Mouse (Mus musculus): ENCODE measurements around the gene Mst1. TPM values are rescaled to one million over a fixed set of nuclear protein-coding genes. Genes with fewer than 3 reads are reported as not detected.

Mst1 gene
- polyA plus RNA-seq, 1 experiment from 2014 or later = 1.8 TPM

DNA sequence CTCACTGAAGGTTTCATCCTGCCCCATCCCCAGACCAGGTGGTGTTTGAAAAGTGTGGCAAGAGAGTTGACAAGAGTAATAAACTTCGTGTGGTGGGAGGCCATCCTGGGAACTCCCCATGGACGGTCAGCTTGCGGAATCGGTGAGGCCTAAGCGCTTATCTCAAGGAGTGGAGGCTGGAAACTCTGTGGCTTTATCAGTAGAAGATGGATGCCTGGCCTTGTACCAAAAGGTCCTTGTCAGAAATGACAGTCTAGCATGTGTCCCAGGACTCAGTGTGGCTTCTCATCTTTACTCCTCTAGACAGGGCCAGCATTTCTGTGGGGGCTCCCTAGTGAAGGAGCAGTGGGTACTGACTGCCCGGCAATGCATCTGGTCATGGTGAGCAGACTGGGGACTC is 3.3 kb downstream of the Mst1 start:
- 39% methylated on average over 6 of the region's 6 CpGs for WGBS (ENCODE audit: insufficient replicate concordance)
- no peak overlapping the region for H3K9ac ChIP-seq (ENCODE audit: low read depth, low read length)
- peak overlapping the region; percentile 70; the same call in 1 of the 2 replicates for H3K27ac ChIP-seq (ENCODE audit: low read depth, low read length)
- no peak for ATAC-seq (replicated peaks; ENCODE audit: insufficient number of reproducible peaks, low FRiP score, low TSS enrichment)
- H3K4me1 ChIP-seq (ENCODE audit: control insufficient read depth, insufficient read depth, low read length) = peaks cover 9% of the 10 kb centered on the region; the same call in 1 of the 2 replicates
- H3K36me3 ChIP-seq (ENCODE audit: control insufficient read depth, insufficient read depth, low read length) = peaks cover 28% of the 10 kb centered on the region
- H3K9me3 ChIP-seq (replicated peaks; ENCODE audit: control insufficient read depth, low read length) = no peaks in the 10 kb centered on the region
- H3K4me3 ChIP-seq (ENCODE audit: low read depth, low read length) = no peak overlapping the region
- peaks cover 38% of the 10 kb centered on the region for H3K27me3 ChIP-seq (ENCODE audit: control insufficient read depth, insufficient read depth, low read length)
- H3K4me2 ChIP-seq = peak overlapping the region; percentile 48; the same call in 1 of the 2 replicates

DNA sequence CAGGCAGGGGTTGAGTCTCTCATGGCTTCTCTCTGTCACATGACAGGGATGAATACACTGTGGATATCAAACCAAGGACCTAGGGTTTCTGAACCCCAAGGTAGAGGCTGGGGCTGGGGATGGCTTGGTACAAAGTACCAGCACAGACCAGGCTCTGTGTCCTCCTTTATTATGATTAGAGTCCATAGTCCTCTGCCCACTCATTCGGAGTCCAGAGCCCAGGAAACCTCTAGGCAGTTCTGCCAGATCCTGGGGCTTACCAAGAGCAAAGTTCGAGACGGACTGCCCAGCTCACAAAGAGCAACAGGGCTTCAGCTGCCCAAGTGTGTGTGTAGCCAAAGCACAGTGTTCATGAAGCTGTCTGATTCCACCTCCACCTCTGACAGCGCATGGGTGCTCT is 5.0 kb downstream of the Mst1 start:
- H3K9me3 ChIP-seq (replicated peaks; ENCODE audit: control insufficient read depth, low read length) = no peaks in the 10 kb centered on the region
- peaks cover 38% of the 10 kb centered on the region for H3K27me3 ChIP-seq (ENCODE audit: control insufficient read depth, insufficient read depth, low read length)
- H3K36me3 ChIP-seq (ENCODE audit: control insufficient read depth, insufficient read depth, low read length) = peaks cover 34% of the 10 kb centered on the region
- H3K4me3 ChIP-seq (ENCODE audit: low read depth, low read length) = no peak overlapping the region
- 92% methylated on average over 4 of the region's 4 CpGs for WGBS (ENCODE audit: insufficient replicate concordance)
- no peak overlapping the region for H3K4me2 ChIP-seq
- peaks cover 5% of the 10 kb centered on the region; the same call in 1 of the 2 replicates for H3K4me1 ChIP-seq (ENCODE audit: control insufficient read depth, insufficient read depth, low read length)
- peak overlapping the region; percentile 50 for H3K27ac ChIP-seq (ENCODE audit: low read depth, low read length)
- no peak overlapping the region for H3K9ac ChIP-seq (ENCODE audit: low read depth, low read length)
- ATAC-seq (replicated peaks; ENCODE audit: insufficient number of reproducible peaks, low FRiP score, low TSS enrichment) = no peak

DNA sequence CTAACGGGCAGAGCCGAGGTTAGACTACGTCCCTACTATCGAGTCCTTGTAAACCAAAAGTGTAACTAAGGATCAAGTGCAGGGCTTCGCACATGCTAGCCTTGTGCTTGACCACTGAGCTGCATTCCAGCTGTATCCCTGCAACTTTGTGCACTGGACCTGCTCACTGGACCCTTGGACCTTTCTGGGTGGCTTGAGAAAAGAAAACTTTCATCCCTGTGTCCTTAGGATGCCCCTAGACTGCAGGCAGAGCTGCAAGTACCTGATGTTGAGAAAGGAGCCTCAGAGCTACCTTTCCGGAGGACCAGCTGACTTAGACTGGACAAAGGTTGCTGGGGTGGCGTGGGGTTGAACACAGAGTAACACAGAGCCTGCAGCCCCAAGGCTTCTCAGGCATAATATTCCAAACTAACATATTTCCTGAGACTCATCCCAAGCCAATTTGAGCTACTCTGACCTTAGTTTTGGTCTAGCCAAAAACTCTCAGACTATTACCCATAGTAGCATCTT is 10.4 kb downstream of the Mst1 start:
- no peaks in the 10 kb centered on the region for H3K27me3 ChIP-seq (ENCODE audit: control insufficient read depth, insufficient read depth, low read length)
- H3K4me2 ChIP-seq = no peak overlapping the region
- WGBS (ENCODE audit: insufficient replicate concordance) = 91% methylated on average over 7 of the region's 7 CpGs
- no peak overlapping the region for H3K27ac ChIP-seq (ENCODE audit: low read depth, low read length)
- H3K9me3 ChIP-seq (replicated peaks; ENCODE audit: control insufficient read depth, low read length) = no peaks in the 10 kb centered on the region
- no peak overlapping the region for H3K4me3 ChIP-seq (ENCODE audit: low read depth, low read length)
- no peak for ATAC-seq (replicated peaks; ENCODE audit: insufficient number of reproducible peaks, low FRiP score, low TSS enrichment)
- peaks cover 36% of the 10 kb centered on the region for H3K36me3 ChIP-seq (ENCODE audit: control insufficient read depth, insufficient read depth, low read length)
- H3K4me1 ChIP-seq (ENCODE audit: control insufficient read depth, insufficient read depth, low read length) = peaks cover 10% of the 10 kb centered on the region; the same call in 1 of the 2 replicates
- H3K9ac ChIP-seq (ENCODE audit: low read depth, low read length) = no peak overlapping the region

DNA sequence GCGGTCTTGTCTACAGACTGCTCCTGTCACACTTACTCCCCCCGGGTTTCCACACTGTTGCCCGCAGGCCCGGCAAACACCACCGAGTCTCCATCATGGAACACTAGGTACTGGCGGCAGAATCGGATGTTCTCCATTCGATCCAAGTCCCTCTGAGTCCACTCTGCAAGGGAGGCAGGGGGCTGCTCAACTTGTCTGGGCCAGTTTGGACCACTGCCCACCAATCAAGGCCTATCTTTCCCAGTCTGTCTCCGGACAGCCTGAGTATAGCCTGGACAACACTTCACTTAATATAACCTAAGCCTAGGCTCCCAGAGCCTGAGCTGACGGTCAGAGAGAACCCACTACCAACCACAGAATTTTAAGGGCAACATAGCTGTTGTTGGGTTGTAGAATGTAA is 13.3 kb downstream of the Mst1 start:
- Histone ChIP-seq H3K9ac (ENCODE audit: low read depth, low read length) (peak overlapping the region; percentile 91), H3K27me3 (ENCODE audit: control insufficient read depth, insufficient read depth, low read length) (no peaks in the 10 kb centered on the region), H3K27ac (ENCODE audit: low read depth, low read length) (peak overlapping the region; percentile 68; the same call in 1 of the 2 replicates), H3K9me3 (replicated peaks; ENCODE audit: control insufficient read depth, low read length) (no peaks in the 10 kb centered on the region), H3K4me3 (ENCODE audit: low read depth, low read length) (peak overlapping the region; percentile 91), H3K36me3 (ENCODE audit: control insufficient read depth, insufficient read depth, low read length) (peaks cover 17% of the 10 kb centered on the region), H3K4me1 (ENCODE audit: control insufficient read depth, insufficient read depth, low read length) (peaks cover 24% of the 10 kb centered on the region; the same call in 1 of the 2 replicates), H3K4me2 (peak overlapping the region; percentile 96)
- ATAC-seq (replicated peaks; ENCODE audit: insufficient number of reproducible peaks, low FRiP score, low TSS enrichment) = no peak
- 63% methylated on average over 10 of the region's 10 CpGs for WGBS (ENCODE audit: insufficient replicate concordance)

GRCm38 (mm10) chr9:108094184-108094941 is 14.1 kb downstream of the Mst1 start, which contains the start of gene Apeh:
Gene Apeh (minus strand): TSS chr9:108094606.
- peaks cover 24% of the 10 kb centered on the region; the same call in 1 of the 2 replicates for H3K4me1 ChIP-seq (ENCODE audit: control insufficient read depth, insufficient read depth, low read length)
- H3K27ac ChIP-seq (ENCODE audit: low read depth, low read length) = peak within 1 kb of the TSS; percentile 68
- peak within 1 kb of the TSS; percentile 96 for H3K4me2 ChIP-seq
- peaks cover 17% of the 10 kb centered on the region for H3K36me3 ChIP-seq (ENCODE audit: control insufficient read depth, insufficient read depth, low read length)
- no peaks in the 10 kb centered on the region for H3K27me3 ChIP-seq (ENCODE audit: control insufficient read depth, insufficient read depth, low read length)
- WGBS (ENCODE audit: insufficient replicate concordance) = under 1% methylated on average over 52 of the region's 52 CpGs
- no peaks in the 10 kb centered on the region for H3K9me3 ChIP-seq (replicated peaks; ENCODE audit: control insufficient read depth, low read length)
- peak; percentile 92 for ATAC-seq (replicated peaks; ENCODE audit: insufficient number of reproducible peaks, low FRiP score, low TSS enrichment)
- H3K9ac ChIP-seq (ENCODE audit: low read depth, low read length) = peak within 1 kb of the TSS; percentile 91
- peak within 1 kb of the TSS; percentile 91 for H3K4me3 ChIP-seq (ENCODE audit: low read depth, low read length)

DNA sequence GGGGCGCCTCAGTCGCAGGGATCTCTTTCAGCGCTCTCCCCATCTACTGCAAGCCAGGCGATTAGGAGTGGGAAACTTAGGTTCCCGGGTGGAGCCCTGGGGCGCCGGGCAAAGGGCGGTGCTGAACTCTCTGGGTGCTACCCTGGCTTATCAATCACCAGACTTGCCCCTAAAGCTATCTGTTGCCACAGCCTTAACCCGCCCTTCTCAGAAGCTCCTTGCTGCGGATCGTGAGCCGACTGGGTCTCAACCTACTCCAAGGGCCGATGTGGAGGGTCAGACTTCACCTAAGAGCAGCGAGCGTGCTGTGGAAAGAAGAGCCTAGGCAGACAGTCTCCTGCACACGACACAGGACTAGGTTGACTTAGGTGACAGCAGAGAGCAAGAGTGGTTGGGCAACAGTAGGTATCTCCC is 14.8 kb downstream of the Mst1 start:
- peak overlapping the region; percentile 91 for H3K9ac ChIP-seq (ENCODE audit: low read depth, low read length)
- no peaks in the 10 kb centered on the region for H3K27me3 ChIP-seq (ENCODE audit: control insufficient read depth, insufficient read depth, low read length)
- under 1% methylated on average over 16 of the region's 16 CpGs for WGBS (ENCODE audit: insufficient replicate concordance)
- H3K9me3 ChIP-seq (replicated peaks; ENCODE audit: control insufficient read depth, low read length) = no peaks in the 10 kb centered on the region
- peaks cover 14% of the 10 kb centered on the region for H3K36me3 ChIP-seq (ENCODE audit: control insufficient read depth, insufficient read depth, low read length)
- peak overlapping the region; percentile 68 for H3K27ac ChIP-seq (ENCODE audit: low read depth, low read length)
- H3K4me1 ChIP-seq (ENCODE audit: control insufficient read depth, insufficient read depth, low read length) = peaks cover 24% of the 10 kb centered on the region; the same call in 1 of the 2 replicates
- peak; percentile 80 for ATAC-seq (replicated peaks; ENCODE audit: insufficient number of reproducible peaks, low FRiP score, low TSS enrichment)
- H3K4me3 ChIP-seq (ENCODE audit: low read depth, low read length) = peak overlapping the region; percentile 91
- H3K4me2 ChIP-seq = peak overlapping the region; percentile 96

GRCm38 (mm10) chr9:108095518-108095917 is 15.3 kb downstream of the Mst1 start:
- H3K4me3 ChIP-seq (ENCODE audit: low read depth, low read length) = peak overlapping the region; percentile 91
- peaks cover 24% of the 10 kb centered on the region; the same call in 1 of the 2 replicates for H3K4me1 ChIP-seq (ENCODE audit: control insufficient read depth, insufficient read depth, low read length)
- WGBS (ENCODE audit: insufficient replicate concordance) = 16% methylated on average over 3 of the region's 3 CpGs
- peak overlapping the region; percentile 91 for H3K9ac ChIP-seq (ENCODE audit: low read depth, low read length)
- H3K9me3 ChIP-seq (replicated peaks; ENCODE audit: control insufficient read depth, low read length) = no peaks in the 10 kb centered on the region
- peak overlapping the region; percentile 96 for H3K4me2 ChIP-seq
- H3K27ac ChIP-seq (ENCODE audit: low read depth, low read length) = peak overlapping the region; percentile 68
- no peak for ATAC-seq (replicated peaks; ENCODE audit: insufficient number of reproducible peaks, low FRiP score, low TSS enrichment)
- H3K36me3 ChIP-seq (ENCODE audit: control insufficient read depth, insufficient read depth, low read length) = peaks cover 9% of the 10 kb centered on the region
- H3K27me3 ChIP-seq (ENCODE audit: control insufficient read depth, insufficient read depth, low read length) = no peaks in the 10 kb centered on the region

GRCm38 (mm10) chr9:108095949-108096712 is 15.9 kb downstream of the Mst1 start:
- Histone ChIP-seq H3K4me2 (peak overlapping the region; percentile 96), H3K36me3 (ENCODE audit: control insufficient read depth, insufficient read depth, low read length) (peaks cover 6% of the 10 kb centered on the region), H3K9me3 (replicated peaks; ENCODE audit: control insufficient read depth, low read length) (no peaks in the 10 kb centered on the region), H3K4me1 (ENCODE audit: control insufficient read depth, insufficient read depth, low read length) (peaks cover 24% of the 10 kb centered on the region; the same call in 1 of the 2 replicates), H3K27me3 (ENCODE audit: control insufficient read depth, insufficient read depth, low read length) (no peaks in the 10 kb centered on the region), H3K27ac (ENCODE audit: low read depth, low read length) (peak overlapping the region; percentile 62), H3K9ac (ENCODE audit: low read depth, low read length) (peak overlapping the region; percentile 68; the same call in 1 of the 2 replicates), H3K4me3 (ENCODE audit: low read depth, low read length) (peak overlapping the region; percentile 91)
- WGBS (ENCODE audit: insufficient replicate concordance) = 64% methylated on average over 10 of the region's 10 CpGs
- ATAC-seq (replicated peaks; ENCODE audit: insufficient number of reproducible peaks, low FRiP score, low TSS enrichment) = no peak
